Mouse (Mus musculus) embryo, embryonic 10.5 days (tissue): ENCODE results near the gene Zfp62.

Experiments
- DNase-seq: peaks from one replicate; pipeline ENCODE4 v3.0.0-alpha.2; 2015; ENCODE audit warnings: low spot score

Gene Zfp62

GRCm38 (mm10) chr11:49205080-49205590 lies 2.0 kb downstream of the Zfp62 start:
- no peak for DNase-seq

- DNase-seq, result no peak
These were observed 4.4 kb downstream of the Zfp62 start for GRCm38 (mm10) chr11:49207495-49207894.

GRCm38 (mm10) chr11:49212577-49212976 lies 9.5 kb downstream of the Zfp62 start:
- DNase-seq, result no peak

GRCm38 (mm10) chr11:49213505-49213904 lies 10.4 kb downstream of the Zfp62 start:
- DNase-seq, result no peak

- DNase-seq, result no peak
These were observed 16.2 kb downstream of the Zfp62 start for GRCm38 (mm10) chr11:49219271-49219670.

GRCm38 (mm10) chr11:49224455-49224854 lies 21.4 kb downstream of the Zfp62 start:
- DNase-seq, result no peak

- no peak for DNase-seq
These were observed 29.7 kb downstream of the Zfp62 start for GRCm38 (mm10) chr11:49232781-49233180.

GRCm38 (mm10) chr11:49235459-49236207 lies 32.5 kb downstream of the Zfp62 start:
- no peak for DNase-seq

- DNase-seq, result no peak
These were observed 33.8 kb downstream of the Zfp62 start for GRCm38 (mm10) chr11:49236891-49237290.

- DNase-seq, result no peak
These were observed 34.4 kb downstream of the Zfp62 start for GRCm38 (mm10) chr11:49237532-49237931.

GRCm38 (mm10) chr11:49240310-49240709 lies 37.2 kb downstream of the Zfp62 start:
- DNase-seq, result no peak

GRCm38 (mm10) chr11:49240874-49241273 lies 37.8 kb downstream of the Zfp62 start:
- DNase-seq, result no peak

GRCm38 (mm10) chr11:49241471-49241870 lies 38.4 kb downstream of the Zfp62 start:
- no peak for DNase-seq

GRCm38 (mm10) chr11:49242944-49243626 lies 40.0 kb downstream of the Zfp62 start:
- DNase-seq, result peak; percentile 59

- DNase-seq, result peak; percentile 96
These were observed 40.9 kb downstream of the Zfp62 start, which contains the start of gene Mgat1 for GRCm38 (mm10) chr11:49243727-49244594. TSS of gene Mgat1 (plus strand) at chr11:49244191.

- no peak for DNase-seq
These were observed 41.5 kb downstream of the Zfp62 start for GRCm38 (mm10) chr11:49244595-49244930.

GRCm38 (mm10) chr11:49245176-49245575 lies 42.1 kb downstream of the Zfp62 start:
- DNase-seq, result peak; percentile 31

- DNase-seq, result no peak
These were observed 42.7 kb downstream of the Zfp62 start for GRCm38 (mm10) chr11:49245634-49246415.

- no peak for DNase-seq
These were observed 43.4 kb downstream of the Zfp62 start for GRCm38 (mm10) chr11:49246523-49246922.

- no peak for DNase-seq
These were observed 44.2 kb downstream of the Zfp62 start for GRCm38 (mm10) chr11:49247255-49247654.

GRCm38 (mm10) chr11:49248226-49248973 lies 45.3 kb downstream of the Zfp62 start:
- no peak for DNase-seq
